Comparison of ENCODE assay signal across 28 mouse cellular contexts in the genomic region with DNA sequence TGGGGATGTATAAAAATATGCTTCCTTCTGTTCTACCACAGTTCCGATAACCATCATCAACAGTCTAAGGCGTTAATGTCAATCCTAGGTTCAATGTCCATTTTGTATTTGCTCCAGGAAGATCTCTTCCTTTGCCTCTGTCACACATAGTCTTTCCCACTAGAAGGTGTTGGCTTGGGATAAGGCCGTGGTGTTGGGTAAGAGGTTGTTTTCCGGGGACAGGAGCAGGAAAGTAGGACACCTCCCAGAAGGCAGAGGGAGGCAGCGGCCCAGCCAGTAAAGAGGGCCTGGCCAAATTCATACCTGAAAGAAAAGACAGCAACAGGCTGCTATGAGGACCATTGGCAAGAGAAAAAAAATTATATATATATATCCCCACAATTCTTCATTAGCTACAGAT. TPM values are rescaled to one million over a fixed set of nuclear protein-coding genes. Genes with fewer than 3 reads are reported as not detected.
DNase-seq lines count a peak whose midpoint lies in the region; ATAC-seq and TF ChIP-seq lines count a peak whose summit lies in the region.
"Had no signal": no experiment of that assay in that cellular context is flagged by ENCODE, and none has a peak within 500 bp of the region (broad histone marks: within the 10 kb centered on the region; RNA-seq: fewer than 3 reads in every experiment).

No protein-coding gene starts in this region.

- H3K27ac ChIP-seq in liver, adult 2 months (replicated peaks; ENCODE audit: insufficient read depth, low read depth, low read length) = peak overlapping the region; percentile 97
- no peak overlapping the region for H3K27ac ChIP-seq in liver, embryonic 12.5 days
- no peak overlapping the region for H3K27ac ChIP-seq in lung, embryonic 14.5 days (ENCODE audit: low read depth)
- H3K27ac ChIP-seq: embryonic facial prominence, embryonic 10.5 days; embryonic facial prominence, embryonic 13.5 days; forebrain, embryonic 12.5 days; forebrain, embryonic 15.5 days; heart, embryonic 15.5 days; hindbrain, embryonic 10.5 days; hindbrain, embryonic 13.5 days; intestine, embryonic 15.5 days had no signal

- ATAC-seq in liver, embryonic 12.5 days = no peak
- peak; percentile 12; the same call in 1 of the 2 replicates for ATAC-seq in lung, embryonic 14.5 days (ENCODE audit: insufficient read depth)
- no peak for ATAC-seq in CD4-positive, CD25-positive, alpha-beta regulatory T cell, adult 4 months
- ATAC-seq: activated CD4-positive, CD25-positive, alpha-beta regulatory T cell, adult 4 months; intestine, embryonic 15.5 days had no signal

- WGBS in liver, adult 2 months = 22% methylated on average over 5 of the region's 5 CpGs
- WGBS in liver, embryonic 12.5 days (ENCODE audit: insufficient replicate concordance) = 80% methylated on average over 5 of the region's 5 CpGs
- WGBS in lung, embryonic 14.5 days = 58% methylated on average over 5 of the region's 5 CpGs

- peak; percentile 21 for DNase-seq in adrenal gland, postnatal 14 days
- no peak for DNase-seq in adrenal gland, adult 18-20 months (ENCODE audit: low spot score in 2 of 2)
- DNase-seq in liver, adult 2 months (ENCODE audit: extremely low read depth, low read depth, low spot score) = peak; percentile 91
- no peak for DNase-seq in lung, embryonic 14.5 days
- DNase-seq in lung, postnatal 25 days (ENCODE audit: low spot score) = no peak
- DNase-seq: adrenal gland, adult 8-10 months; cerebellum, adult 11 months; cerebellum, adult 2 months; cerebellum, adult 9-11 months; cerebellum, postnatal 36 days; embryo, embryonic 11 days; gastrocnemius, postnatal 25 days; heart, adult 18-20 months; heart, postnatal 10 days; heart, postnatal 36 days had no signal

- no peak for TF ChIP-seq CTCF in liver, adult 2 months (IDR thresholded peaks at IDR 0.05; ENCODE audit: low read depth, low read length)
- no peak for TF ChIP-seq CTCF in lung, embryonic 14.5 days (IDR thresholded peaks at IDR 0.05; ENCODE audit: low read depth)

- H3K4me2 ChIP-seq in liver, embryonic 12.5 days = no peak overlapping the region
- no peak overlapping the region for H3K4me2 ChIP-seq in lung, embryonic 14.5 days
- H3K4me2 ChIP-seq: embryonic facial prominence, embryonic 13.5 days; forebrain, embryonic 12.5 days; forebrain, embryonic 15.5 days; heart, embryonic 12.5 days; heart, embryonic 15.5 days; hindbrain, embryonic 13.5 days; intestine, embryonic 15.5 days had no signal

- no peaks in the 10 kb centered on the region for H3K27me3 ChIP-seq in liver, adult 2 months (ENCODE audit: control insufficient read depth, insufficient read depth, low read length)
- no peaks in the 10 kb centered on the region for H3K27me3 ChIP-seq in liver, embryonic 12.5 days (replicated peaks)
- no peaks in the 10 kb centered on the region for H3K27me3 ChIP-seq in lung, embryonic 14.5 days (ENCODE audit: insufficient read depth, low read length)
- H3K27me3 ChIP-seq: embryonic facial prominence, embryonic 13.5 days; forebrain, embryonic 12.5 days; forebrain, embryonic 15.5 days; heart, embryonic 12.5 days; heart, embryonic 15.5 days; hindbrain, embryonic 13.5 days; intestine, embryonic 15.5 days had no signal

- no peaks in the 10 kb centered on the region for H3K9me3 ChIP-seq in liver, embryonic 12.5 days (replicated peaks)
- H3K9me3 ChIP-seq in lung, embryonic 14.5 days (ENCODE audit: low read depth, low read length) = 0 out of 2 replicates have a peak, but pooled peaks cover 3% of the 10 kb centered on the region
- H3K9me3 ChIP-seq: embryonic facial prominence, embryonic 10.5 days; embryonic facial prominence, embryonic 13.5 days; forebrain, embryonic 12.5 days; forebrain, embryonic 15.5 days; heart, embryonic 12.5 days; heart, embryonic 15.5 days; hindbrain, embryonic 10.5 days; hindbrain, embryonic 13.5 days; intestine, embryonic 15.5 days had no signal

- TF ChIP-seq POLR2A in liver, adult 2 months (IDR thresholded peaks at IDR 0.05; ENCODE audit: extremely low read depth, insufficient read depth, low read length) = no peak

- no peaks in the 10 kb centered on the region for H3K79me2 ChIP-seq in liver, adult 2 months (ENCODE audit: control insufficient read depth, insufficient read depth, low read length)

- no peak overlapping the region for H3K4me3 ChIP-seq in liver, adult 2 months (ENCODE audit: insufficient read depth, low read depth, low read length)
- no peak overlapping the region for H3K4me3 ChIP-seq in liver, embryonic 12.5 days
- no peak overlapping the region for H3K4me3 ChIP-seq in lung, embryonic 14.5 days (ENCODE audit: low read depth, low read length)
- H3K4me3 ChIP-seq: embryonic facial prominence, embryonic 10.5 days; embryonic facial prominence, embryonic 13.5 days; erythroblast, embryonic 14.5 days; forebrain, embryonic 12.5 days; forebrain, embryonic 15.5 days; heart, embryonic 12.5 days; heart, embryonic 15.5 days; hindbrain, embryonic 10.5 days; hindbrain, embryonic 13.5 days; intestine, embryonic 15.5 days had no signal

- peaks cover 17% of the 10 kb centered on the region for H3K36me3 ChIP-seq in liver, adult 2 months (ENCODE audit: control insufficient read depth, insufficient read depth, low read length)
- H3K36me3 ChIP-seq in liver, embryonic 12.5 days = no peaks in the 10 kb centered on the region
- no peaks in the 10 kb centered on the region for H3K36me3 ChIP-seq in lung, embryonic 14.5 days (ENCODE audit: insufficient read depth)
- H3K36me3 ChIP-seq: embryonic facial prominence, embryonic 10.5 days; embryonic facial prominence, embryonic 13.5 days; forebrain, embryonic 12.5 days; forebrain, embryonic 15.5 days; heart, embryonic 12.5 days; heart, embryonic 15.5 days; hindbrain, embryonic 10.5 days; hindbrain, embryonic 13.5 days; intestine, embryonic 15.5 days had no signal

- no peak overlapping the region for H3K9ac ChIP-seq in liver, adult 2 months (ENCODE audit: low read depth, low read length)
- no peak overlapping the region for H3K9ac ChIP-seq in liver, embryonic 12.5 days
- no peak overlapping the region for H3K9ac ChIP-seq in lung, embryonic 14.5 days
- H3K9ac ChIP-seq: embryonic facial prominence, embryonic 13.5 days; forebrain, embryonic 12.5 days; forebrain, embryonic 15.5 days; heart, embryonic 12.5 days; heart, embryonic 15.5 days; hindbrain, embryonic 13.5 days; intestine, embryonic 15.5 days had no signal

- H3K4me1 ChIP-seq in liver, adult 2 months (ENCODE audit: control insufficient read depth, insufficient read depth, low read length) = peaks cover 16% of the 10 kb centered on the region; the same call in 1 of the 2 replicates
- peaks cover 11% of the 10 kb centered on the region; the same call in 1 of the 2 replicates for H3K4me1 ChIP-seq in liver, embryonic 12.5 days
- H3K4me1 ChIP-seq in lung, embryonic 14.5 days (ENCODE audit: insufficient read depth) = 0 out of 2 replicates have a peak, but pooled peaks cover 4% of the 10 kb centered on the region
- H3K4me1 ChIP-seq: embryonic facial prominence, embryonic 13.5 days; forebrain, embryonic 12.5 days; forebrain, embryonic 15.5 days; heart, embryonic 12.5 days; heart, embryonic 15.5 days; intestine, embryonic 15.5 days had no signal

RNA-seq across cellular contexts. Expression of gene Cldn1, which starts 12.7 kb away (rescaled TPM):
- 15.6 and 22.8 TPM in 2 replicates for total RNA-seq in adrenal gland, postnatal 14 days (2021)
- total RNA-seq in adrenal gland, adult 18-20 months (2021) = 1 to 10 TPM; 5.0 to 9.4 TPM
- 39.0 and 59.5 TPM in 2 replicates for total RNA-seq in liver, adult 2 months (2014; rRNA removed)
- polyA plus RNA-seq in liver, adult 2 months (2012; rRNA removed) = 36.2 and 40.3 TPM in 2 replicates
- 14.2 and 15.3 TPM in 2 replicates for polyA plus RNA-seq in liver, embryonic 12.5 days (2016; fragmentation: Nextera tagmentation; extraction: Ambion mirVana)
- polyA plus RNA-seq in lung, embryonic 14.5 days (2014; fragmentation: Nextera tagmentation; extraction: Ambion mirVana) = 10.6 and 12.2 TPM in 2 replicates
- polyA plus RNA-seq in CD4-positive, CD25-positive, alpha-beta regulatory T cell, adult 4 months (2017; shearing (Covaris generic)) = not detected
- polyA plus RNA-seq: activated CD4-positive, CD25-positive, alpha-beta regulatory T cell, adult 4 months; erythroblast, embryonic 14.5 days had no signal

Comparison
In these comparisons a context has a peak if more than half of its experiments do, and no peak if none do; other contexts are left out.
1. DNase-seq: peak in adrenal gland, postnatal 14 days (single experiment) and liver, adult 2 months (single experiment); none in adrenal gland, adult 18-20 months (0 of 2), lung, embryonic 14.5 days (single experiment) and lung, postnatal 25 days (single experiment).
2. RNA of gene Cldn1, which starts 12.7 kb away (polyA plus RNA-seq): 36.2 to 40.3 TPM in liver, adult 2 months, 14.2 to 15.3 TPM in liver, embryonic 12.5 days and 10.6 to 12.2 TPM in lung, embryonic 14.5 days; not detected in CD4-positive, CD25-positive, alpha-beta regulatory T cell, adult 4 months; every median in the first group is over 10 times any median in the second.